Mouse (Mus musculus) CH12F3 (cell line): ENCODE data around the gene Chd6.

Experiments used
- in situ Hi-C: fragments of 300-500 bp; cut with MboI; formaldehyde crosslinking; loops from 2 replicates; pipeline ENCODE4 v1.14.3; 2020; ENCODE audit warnings: low sequenced_read_pairs

Chd6 gene

GRCm38 (mm10) chr2:160901656-160902412 is 207.0 kb downstream of the Chd6 start:
- in situ Hi-C loops = no loop called here
